8 mouse cellular contexts compared by ENCODE assay signal in the genomic region with DNA sequence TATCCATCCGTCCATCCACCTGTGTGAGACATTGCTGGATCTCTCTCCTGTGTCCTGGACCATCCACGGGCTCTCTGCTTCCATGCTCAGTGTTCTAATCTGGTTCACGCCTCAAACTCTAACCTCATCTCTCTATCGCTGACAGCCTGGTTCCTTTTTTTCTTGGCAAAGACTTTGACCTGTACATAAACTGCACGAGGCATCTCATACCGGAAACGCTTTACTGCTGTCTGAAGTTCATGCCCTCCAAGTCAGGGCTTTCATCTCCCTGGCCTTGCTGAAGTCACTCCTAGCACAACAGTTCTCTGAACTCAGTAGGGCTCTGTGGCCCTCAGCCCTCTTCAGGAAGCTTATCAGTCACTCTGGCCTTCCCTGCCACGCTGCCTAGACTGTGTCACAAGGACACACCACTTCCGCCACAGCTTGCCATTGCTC. TPM values are rescaled to one million over a fixed set of nuclear protein-coding genes. Genes with fewer than 3 reads are reported as not detected.
A peak's percentile ranks its signal among the peaks of the same experiment; 100 is the strongest.
DNase-seq lines count a peak whose midpoint lies in the region; ATAC-seq lines count a peak whose summit lies in the region.

No protein-coding gene starts in this region.

- ATAC-seq in lung, embryonic 15.5 days (ENCODE audit: borderline replicate concordance, extremely low read depth, low FRiP score, low TSS enrichment) = peak; percentile 73; the same call in 1 of the 2 replicates
- ATAC-seq in hematopoietic stem cell, adult 5-6 weeks (replicated peaks in 1 of 2; ENCODE audit: insufficient read depth in 1 of 2, low FRiP score in 2 of 2, low TSS enrichment in 1 of 2, low read depth in 1 of 2, poor library complexity in 2 of 2, severe bottlenecking in 2 of 2) = peak; percentile 89 to 94
- ATAC-seq in liver, embryonic 16.5 days (ENCODE audit: low read depth) = peak; percentile 83
- ATAC-seq in forebrain, embryonic 15.5 days (replicated peaks) = no peak
- no peak for ATAC-seq in forebrain, embryonic 11.5 days (replicated peaks; ENCODE audit: low FRiP score)

- peak overlapping the region; percentile 59 for H3K27ac ChIP-seq in lung, embryonic 15.5 days
- peak overlapping the region; percentile 41; the same call in 1 of the 2 replicates for H3K27ac ChIP-seq in liver, embryonic 16.5 days (ENCODE audit: low read length)
- no peak overlapping the region for H3K27ac ChIP-seq in forebrain, embryonic 15.5 days (replicated peaks)
- H3K27ac ChIP-seq in forebrain, embryonic 11.5 days (ENCODE audit: low read depth, low read length) = no peak overlapping the region

- H3K4me1 ChIP-seq in lung, embryonic 15.5 days = no peaks in the 10 kb centered on the region
- H3K4me1 ChIP-seq in liver, embryonic 16.5 days (ENCODE audit: control insufficient read depth, low read depth, low read length) = peaks cover 7% of the 10 kb centered on the region
- H3K4me1 ChIP-seq in forebrain, embryonic 15.5 days = no peaks in the 10 kb centered on the region
- H3K4me1 ChIP-seq in forebrain, embryonic 11.5 days (replicated peaks; ENCODE audit: control insufficient read depth, insufficient read depth, low read length) = no peaks in the 10 kb centered on the region

- no peaks in the 10 kb centered on the region for H3K9me3 ChIP-seq in lung, embryonic 15.5 days
- no peaks in the 10 kb centered on the region for H3K9me3 ChIP-seq in liver, embryonic 16.5 days (replicated peaks; ENCODE audit: control insufficient read depth, low read length)
- H3K9me3 ChIP-seq in forebrain, embryonic 15.5 days = no peaks in the 10 kb centered on the region
- no peaks in the 10 kb centered on the region for H3K9me3 ChIP-seq in forebrain, embryonic 11.5 days (ENCODE audit: control insufficient read depth, low read length)

- H3K4me3 ChIP-seq in lung, embryonic 15.5 days = no peak overlapping the region
- H3K4me3 ChIP-seq in liver, embryonic 16.5 days (ENCODE audit: low read depth, low read length) = no peak overlapping the region
- H3K4me3 ChIP-seq in forebrain, embryonic 15.5 days = no peak overlapping the region
- no peak overlapping the region for H3K4me3 ChIP-seq in forebrain, embryonic 11.5 days (ENCODE audit: low read depth, low read length)

- WGBS in lung, embryonic 15.5 days = 35% methylated on average over 9 of the region's 9 CpGs
- 6% methylated on average over 9 of the region's 9 CpGs for WGBS in liver, embryonic 16.5 days (ENCODE audit: insufficient replicate concordance)
- 83% methylated on average over 9 of the region's 9 CpGs for WGBS in forebrain, embryonic 15.5 days
- WGBS in forebrain, embryonic 11.5 days = 79% methylated on average over 9 of the region's 9 CpGs

- no peak overlapping the region for H3K4me2 ChIP-seq in lung, embryonic 15.5 days
- H3K4me2 ChIP-seq in liver, embryonic 16.5 days (ENCODE audit: low read depth, low read length) = peak overlapping the region; percentile 46
- H3K4me2 ChIP-seq in forebrain, embryonic 15.5 days (replicated peaks) = no peak overlapping the region
- H3K4me2 ChIP-seq in forebrain, embryonic 11.5 days (ENCODE audit: low read depth, low read length, severe bottlenecking) = no peak overlapping the region

- DNase-seq in lung, postnatal 10 days = no peak
- peak; percentile 48 to 78 for DNase-seq in thymus, adult 18-20 months
- no peak for DNase-seq in forebrain, embryonic 11.5 days (ENCODE audit: low spot score)
- no peak for DNase-seq in cerebellum, postnatal 25 days

- no peaks in the 10 kb centered on the region for H3K36me3 ChIP-seq in lung, embryonic 15.5 days
- H3K36me3 ChIP-seq in liver, embryonic 16.5 days (ENCODE audit: control insufficient read depth, insufficient read depth) = no peaks in the 10 kb centered on the region
- no peaks in the 10 kb centered on the region for H3K36me3 ChIP-seq in forebrain, embryonic 15.5 days
- H3K36me3 ChIP-seq in forebrain, embryonic 11.5 days (ENCODE audit: control insufficient read depth, insufficient read depth, low read length) = no peaks in the 10 kb centered on the region

- H3K9ac ChIP-seq in lung, embryonic 15.5 days = no peak overlapping the region
- 0 out of 2 replicates have a peak overlapping the region, but pooled peaks have one; percentile 12 for H3K9ac ChIP-seq in liver, embryonic 16.5 days (ENCODE audit: low read depth, low read length)
- no peak overlapping the region for H3K9ac ChIP-seq in forebrain, embryonic 15.5 days (replicated peaks)
- H3K9ac ChIP-seq in forebrain, embryonic 11.5 days (ENCODE audit: low read length) = no peak overlapping the region

- no peaks in the 10 kb centered on the region for H3K27me3 ChIP-seq in lung, embryonic 15.5 days
- no peaks in the 10 kb centered on the region for H3K27me3 ChIP-seq in liver, embryonic 16.5 days (ENCODE audit: control insufficient read depth, insufficient read depth, low read depth, low read length)
- H3K27me3 ChIP-seq in forebrain, embryonic 15.5 days = no peaks in the 10 kb centered on the region
- no peaks in the 10 kb centered on the region for H3K27me3 ChIP-seq in forebrain, embryonic 11.5 days (ENCODE audit: control insufficient read depth, insufficient read depth, low read length)

RNA-seq across cellular contexts. Expression of a gene that starts 15.1 kb away (rescaled TPM):
- polyA plus RNA-seq in lung, embryonic 15.5 days (2015; fragmentation: Nextera tagmentation; extraction: Ambion mirVana) = 21.2 and 25.2 TPM in 2 replicates
- total RNA-seq in hematopoietic stem cell, adult 5-6 weeks (2017) = 43.1 and 45.3 TPM in 2 replicates
- polyA plus RNA-seq in liver, embryonic 16.5 days (2015; fragmentation: Nextera tagmentation; extraction: Ambion mirVana) = 18.4 and 18.5 TPM in 2 replicates
- 44.2 and 44.9 TPM in 2 replicates for polyA plus RNA-seq in forebrain, embryonic 15.5 days (2015; fragmentation: Nextera tagmentation; extraction: Ambion mirVana)
- 34.4 and 37.5 TPM in 2 replicates for polyA plus RNA-seq in forebrain, embryonic 11.5 days (2014; fragmentation: Nextera tagmentation; extraction: Ambion mirVana)

RNA-seq across cellular contexts. Expression of a gene that starts 52.0 kb away (rescaled TPM):
- 15.8 and 16.1 TPM in 2 replicates for polyA plus RNA-seq in lung, embryonic 15.5 days (2015; fragmentation: Nextera tagmentation; extraction: Ambion mirVana)
- 110 and 119 TPM in 2 replicates for total RNA-seq in hematopoietic stem cell, adult 5-6 weeks (2017)
- 7.8 and 8.7 TPM in 2 replicates for polyA plus RNA-seq in liver, embryonic 16.5 days (2015; fragmentation: Nextera tagmentation; extraction: Ambion mirVana)
- polyA plus RNA-seq in forebrain, embryonic 15.5 days (2015; fragmentation: Nextera tagmentation; extraction: Ambion mirVana) = 31.8 and 33.5 TPM in 2 replicates
- 28.8 and 32.1 TPM in 2 replicates for polyA plus RNA-seq in forebrain, embryonic 11.5 days (2014; fragmentation: Nextera tagmentation; extraction: Ambion mirVana)

Comparison
In these comparisons a context has a peak if more than half of its experiments do, and no peak if none do; other contexts are left out.
1. ATAC-seq: peak in lung, embryonic 15.5 days (single experiment), hematopoietic stem cell, adult 5-6 weeks (2 of 2) and liver, embryonic 16.5 days (single experiment); none in forebrain, embryonic 15.5 days (single experiment) and forebrain, embryonic 11.5 days (single experiment).
2. H3K27ac ChIP-seq: peak in lung, embryonic 15.5 days (single experiment) and liver, embryonic 16.5 days (single experiment); none in forebrain, embryonic 15.5 days (single experiment) and forebrain, embryonic 11.5 days (single experiment).
3. DNase-seq: peak in thymus, adult 18-20 months (2 of 2); none in lung, postnatal 10 days (single experiment), forebrain, embryonic 11.5 days (single experiment) and cerebellum, postnatal 25 days (0 of 2).